Mouse (Mus musculus) erythroid progenitor cell, adult 5-6 weeks (primary cell): ENCODE data around the gene Kmt5b. TPM values are rescaled to one million over a fixed set of nuclear protein-coding genes. Genes with fewer than 3 reads are reported as not detected.

Experiments used
- ATAC-seq: replicated peaks from 2 replicates; pipeline ENCODE4 v1.8.0; 2016; ENCODE audit warnings: moderate number of reproducible peaks, mild to moderate bottlenecking, moderate TSS enrichment, inconsistent platforms; ENCODE audit not compliant: poor library complexity, low FRiP score, severe bottlenecking
- total RNA-seq, 2 experiments: library from RNA; stranded (forward) in 1 of 2; stranded (reverse) in 1 of 2; fragments of 150-400 nt in 1 of 2; fragments of 186-747, 209-891 nt in 1 of 2; gene quantifications; 2 replicates each; pipeline versions ENCODE4 v1.2.3 to v1.2.4; 2015 to 2017; ENCODE audit warnings: low replicate concordance in 2 of 2

The Kmt5b gene
- total RNA-seq, 2 experiments from 2014 or later, result 15.1 to 22.0 TPM

GRCm38 (mm10) chr19:3857220-3857619 lies 90.0 kb downstream of the Kmt5b start:
- ATAC-seq, result no peak

- ATAC-seq, result no peak
Observed at GRCm38 (mm10) chr19:3862713-3863112, 95.5 kb downstream of the Kmt5b start.

- ATAC-seq, result no peak
Observed at GRCm38 (mm10) chr19:3864960-3865359, 97.7 kb downstream of the Kmt5b start.

Other genes with a start within 250 kb of the Kmt5b start
- gene Ppp6r3, start 191.7 kb upstream of the Kmt5b start, total RNA-seq (2015; ENCODE audit: low replicate concordance), result 117 and 121 TPM in 2 replicates
- gene Ppp6r3, start 191.7 kb upstream of the Kmt5b start, total RNA-seq (2017; ENCODE audit: low replicate concordance), result 142 and 208 TPM in 2 replicates
- 0.42 and 5.0 TPM in 2 replicates for gene Lrp5, start 80.9 kb upstream of the Kmt5b start, total RNA-seq (2015; ENCODE audit: low replicate concordance)
- 1.8 and 1.9 TPM in 2 replicates for gene Lrp5, start 80.9 kb upstream of the Kmt5b start, total RNA-seq (2017; ENCODE audit: low replicate concordance)
- 5.0 and 8.4 TPM in 2 replicates for gene 1810055G02Rik, start 59.1 kb upstream of the Kmt5b start, total RNA-seq (2015; ENCODE audit: low replicate concordance)
- 3.1 and 3.2 TPM in 2 replicates for gene 1810055G02Rik, start 59.1 kb upstream of the Kmt5b start, total RNA-seq (2017; ENCODE audit: low replicate concordance)
- gene Chka, start 84.4 kb downstream of the Kmt5b start, total RNA-seq (2015; ENCODE audit: low replicate concordance), result 10.1 and 13.4 TPM in 2 replicates
- gene Chka, start 84.4 kb downstream of the Kmt5b start, total RNA-seq (2017; ENCODE audit: low replicate concordance), result 10.8 and 11.8 TPM in 2 replicates
- 40.0 and 51.6 TPM in 2 replicates for gene Tcirg1, start 139.7 kb downstream of the Kmt5b start, total RNA-seq (2015; ENCODE audit: low replicate concordance)
- gene Tcirg1, start 139.7 kb downstream of the Kmt5b start, total RNA-seq (2017; ENCODE audit: low replicate concordance), result 30.5 and 44.4 TPM in 2 replicates
- gene Ndufs8, start 145.4 kb downstream of the Kmt5b start, total RNA-seq (2015; ENCODE audit: low replicate concordance), result 46.5 and 52.4 TPM in 2 replicates
- gene Ndufs8, start 145.4 kb downstream of the Kmt5b start, total RNA-seq (2017; ENCODE audit: low replicate concordance), result 24.1 and 28.5 TPM in 2 replicates
- gene Aldh3b1, start 162.4 kb downstream of the Kmt5b start, total RNA-seq (2015; ENCODE audit: low replicate concordance), result 5.4 TPM in 2 replicates
- 4.7 and 6.8 TPM in 2 replicates for gene Aldh3b1, start 162.4 kb downstream of the Kmt5b start, total RNA-seq (2017; ENCODE audit: low replicate concordance)
- gene Unc93b1, start 167.8 kb downstream of the Kmt5b start, total RNA-seq (2015; ENCODE audit: low replicate concordance), result 28.5 and 29.3 TPM in 2 replicates
- 28.2 and 34.4 TPM in 2 replicates for gene Unc93b1, start 167.8 kb downstream of the Kmt5b start, total RNA-seq (2017; ENCODE audit: low replicate concordance)
- gene Aldh3b3, start 191.2 kb downstream of the Kmt5b start, total RNA-seq (2015; ENCODE audit: low replicate concordance), result 3.6 TPM in 1 of 2 replicates, not detected in the other
- gene Aldh3b3, start 191.2 kb downstream of the Kmt5b start, total RNA-seq (2017; ENCODE audit: low replicate concordance), result not detected in 2 replicates
- gene Aldh3b2, start 204.9 kb downstream of the Kmt5b start, total RNA-seq (2015; ENCODE audit: low replicate concordance), result 1.3 and 6.5 TPM in 2 replicates
- gene Aldh3b2, start 204.9 kb downstream of the Kmt5b start, total RNA-seq (2017; ENCODE audit: low replicate concordance), result 1.1 and 2.4 TPM in 2 replicates
- gene Acy3, start 219.1 kb downstream of the Kmt5b start, total RNA-seq (2015; ENCODE audit: low replicate concordance), result not detected in 2 replicates
- not detected in 2 replicates for gene Acy3, start 219.1 kb downstream of the Kmt5b start, total RNA-seq (2017; ENCODE audit: low replicate concordance)
- not detected in 2 replicates for gene Tbx10, start 225.3 kb downstream of the Kmt5b start, total RNA-seq (2015; ENCODE audit: low replicate concordance)
- gene Tbx10, start 225.3 kb downstream of the Kmt5b start, total RNA-seq (2017; ENCODE audit: low replicate concordance), result not detected in 2 replicates
- not detected in 2 replicates for gene Nudt8, start 233.2 kb downstream of the Kmt5b start, total RNA-seq (2015; ENCODE audit: low replicate concordance)
- 1.4 TPM in 1 of 2 replicates, not detected in the other for gene Nudt8, start 233.2 kb downstream of the Kmt5b start, total RNA-seq (2017; ENCODE audit: low replicate concordance)
- gene Gm49405, start 233.2 kb downstream of the Kmt5b start, total RNA-seq (2015; ENCODE audit: low replicate concordance), result not detected in 2 replicates
- 0.90 TPM in 1 of 2 replicates, not detected in the other for gene Gm49405, start 233.2 kb downstream of the Kmt5b start, total RNA-seq (2017; ENCODE audit: low replicate concordance)
- gene Doc2g, start 235.9 kb downstream of the Kmt5b start, total RNA-seq (2015; ENCODE audit: low replicate concordance), result 0.42 TPM in 1 of 2 replicates, not detected in the other
- gene Doc2g, start 235.9 kb downstream of the Kmt5b start, total RNA-seq (2017; ENCODE audit: low replicate concordance), result 3.0 TPM in 1 of 2 replicates, not detected in the other
- 77.1 and 96.6 TPM in 2 replicates for gene Ndufv1, start 245.4 kb downstream of the Kmt5b start, total RNA-seq (2015; ENCODE audit: low replicate concordance)
- gene Ndufv1, start 245.4 kb downstream of the Kmt5b start, total RNA-seq (2017; ENCODE audit: low replicate concordance), result 161 and 207 TPM in 2 replicates